Mouse (Mus musculus) midbrain, postnatal 0 days (tissue): Measurements from ENCODE around the gene Fndc3b. TPM values are rescaled to one million over a fixed set of nuclear protein-coding genes. Genes with fewer than 3 reads are reported as not detected.

Experiments
- ATAC-seq: fragments of 200-750 bp; cut with Nextera tagmentation; 2 replicates; pipeline ENCODE4 v1.8.0; 2017; ENCODE audit warnings: moderate number of reproducible peaks, mild to moderate bottlenecking, moderate TSS enrichment, moderate library complexity; ENCODE audit not compliant: low FRiP score
- DNase-seq: peaks from one replicate; pipeline ENCODE4 v3.0.0-alpha.2; 2015; ENCODE audit warnings: low spot score
- H3K27ac ChIP-seq: fragments of 300-500 bp; sonication (generic); 2 replicates; pipeline ENCODE4 v1.5.1; 2014; ENCODE audit warnings: low read depth, mild to moderate bottlenecking, low read length, mixed read lengths
- H3K27me3 ChIP-seq: fragments of 300-500 bp; sonication (generic); 2 replicates; pipeline ENCODE4 v1.6.1; 2014; ENCODE audit warnings: low read length, control low read depth, mixed read lengths; ENCODE audit not compliant: insufficient read depth
- H3K36me3 ChIP-seq: fragments of 300-500 bp; sonication (generic); 2 replicates; pipeline ENCODE4 v1.6.1; 2014; ENCODE audit warnings: low read length, control low read depth, mixed read lengths; ENCODE audit not compliant: insufficient read depth
- H3K4me1 ChIP-seq: fragments of 300-500 bp; sonication (generic); 2 replicates; pipeline ENCODE4 v1.6.1; 2014; ENCODE audit warnings: mild to moderate bottlenecking, control low read depth, antibody characterized with exemption, low read length, mixed read lengths; ENCODE audit not compliant: insufficient read depth
- H3K4me2 ChIP-seq: fragments of 300-500 bp; sonication (generic); 2 replicates; pipeline ENCODE4 v1.6.1; 2014; ENCODE audit warnings: low read depth, mild to moderate bottlenecking, low read length, mixed read lengths; ENCODE audit not compliant: poor library complexity, severe bottlenecking
- H3K4me3 ChIP-seq: fragments of 300-500 bp; sonication (generic); 2 replicates; pipeline ENCODE4 v1.5.1; 2014; ENCODE audit warnings: low read depth, mild to moderate bottlenecking, low read length, moderate library complexity
- H3K9ac ChIP-seq: fragments of 300-500 bp; sonication (generic); replicated peaks from 2 replicates; pipeline ENCODE4 v1.6.1; 2014; ENCODE audit warnings: mild to moderate bottlenecking, low read length, moderate library complexity, mixed read lengths; ENCODE audit not compliant: poor library complexity, severe bottlenecking
- H3K9me3 ChIP-seq: fragments of 300-500 bp; sonication (generic); 2 replicates; pipeline ENCODE4 v1.6.1; 2016; ENCODE audit warnings: low read length, control low read depth
- CTCF ChIP-seq: IDR thresholded peaks from 2 replicates; pipeline ENCODE4 v1.5.1; 2016; ENCODE audit warnings: antibody characterized with exemption, mild to moderate bottlenecking
- WGBS: fragments of 180-500 bp; shearing (Covaris S2); extraction: QIAGEN DNeasy Blood & Tissue Kit; methylation state at CpG from one replicate; pipeline ENCODE4 v1.1.7; 2014; 5-methylcytosine and 5-hydroxymethylcytosine counted together
- polyA plus RNA-seq: library from polyadenylated mRNA; unstranded; fragments of >200 nt; fragmentation: Nextera tagmentation; extraction: Ambion mirVana; gene quantifications from 2 replicates; pipeline ENCODE4 v1.2.1, GENCODE M21; 2015
- total RNA-seq: library from RNA; depleted of rRNA; stranded (reverse); fragments of >200 nt; gene quantifications from 2 replicates; pipeline ENCODE4 v1.2.3, GENCODE M21; 2014

Gene Fndc3b
- total and polyA plus RNA-seq, 2 experiments from 2014 or later = 7.6 to 13.4 TPM

DNA sequence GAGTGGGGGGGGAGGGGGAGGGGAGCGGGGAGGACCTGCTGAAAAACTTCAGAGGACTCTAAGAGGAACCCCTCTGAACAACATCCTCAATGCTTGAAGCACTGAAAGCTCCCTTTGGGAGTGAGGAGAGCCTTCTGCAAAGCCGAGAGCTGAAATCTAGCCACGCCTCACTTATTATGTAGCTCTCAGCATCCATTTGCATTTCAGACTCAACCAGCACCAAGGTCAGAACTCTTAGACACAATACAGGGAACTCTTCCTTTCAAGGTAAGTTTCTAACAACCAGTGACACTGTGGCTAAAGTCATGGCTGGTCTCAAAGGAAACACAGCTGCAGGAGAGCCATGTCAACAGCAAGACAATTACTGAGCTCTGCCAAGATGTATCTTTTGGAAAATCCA lies 169.9 kb downstream of the Fndc3b start:
- TF ChIP-seq CTCF = no peak
- no peak overlapping the region for H3K4me3 ChIP-seq
- H3K27ac ChIP-seq = no peak overlapping the region

DNA sequence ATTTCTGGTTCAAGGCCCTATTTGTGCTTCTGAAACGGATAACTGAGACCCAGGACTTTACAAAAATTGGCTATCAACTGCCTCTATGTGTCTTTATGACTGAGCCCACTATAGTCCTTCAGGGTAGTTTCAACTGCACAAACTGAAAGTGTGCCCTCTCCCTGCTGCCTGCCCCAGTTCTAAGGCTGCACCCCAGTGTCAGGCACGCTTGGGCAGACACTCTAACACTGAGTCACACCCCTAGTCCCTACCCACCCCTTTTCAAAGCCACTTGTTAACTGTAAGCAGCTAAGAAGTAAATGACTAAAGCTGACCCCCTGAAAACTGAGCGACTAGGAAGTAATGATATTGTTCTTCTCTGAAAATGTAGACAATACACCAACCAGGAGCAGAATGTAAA lies 176.9 kb downstream of the Fndc3b start:
- H3K4me3 ChIP-seq = no peak overlapping the region
- H3K9ac ChIP-seq = no peak overlapping the region
- no peak overlapping the region for H3K4me2 ChIP-seq
- TF ChIP-seq CTCF = no peak
- WGBS = 68% methylated on average over 3 of the region's 3 CpGs
- H3K9me3 ChIP-seq = no peaks in the 10 kb centered on the region
- no peak for DNase-seq
- H3K27ac ChIP-seq = no peak overlapping the region
- H3K27me3 ChIP-seq = no peaks in the 10 kb centered on the region
- no peaks in the 10 kb centered on the region for H3K4me1 ChIP-seq
- no peak for ATAC-seq
- H3K36me3 ChIP-seq = peaks cover 4% of the 10 kb centered on the region; the same call in 1 of the 2 replicates

More for the DNA sequence above, 169.9 kb downstream of the Fndc3b start:
- Histone ChIP-seq H3K36me3 (peaks cover 5% of the 10 kb centered on the region; the same call in 1 of the 2 replicates), H3K4me2 (no peak overlapping the region), H3K9me3 (no peaks in the 10 kb centered on the region), H3K27me3 (no peaks in the 10 kb centered on the region), H3K4me1 (no peaks in the 10 kb centered on the region), H3K9ac (no peak overlapping the region)
- ATAC-seq (no peak), DNase-seq (no peak)
- WGBS = 74% methylated on average over 3 of the region's 3 CpGs

DNA sequence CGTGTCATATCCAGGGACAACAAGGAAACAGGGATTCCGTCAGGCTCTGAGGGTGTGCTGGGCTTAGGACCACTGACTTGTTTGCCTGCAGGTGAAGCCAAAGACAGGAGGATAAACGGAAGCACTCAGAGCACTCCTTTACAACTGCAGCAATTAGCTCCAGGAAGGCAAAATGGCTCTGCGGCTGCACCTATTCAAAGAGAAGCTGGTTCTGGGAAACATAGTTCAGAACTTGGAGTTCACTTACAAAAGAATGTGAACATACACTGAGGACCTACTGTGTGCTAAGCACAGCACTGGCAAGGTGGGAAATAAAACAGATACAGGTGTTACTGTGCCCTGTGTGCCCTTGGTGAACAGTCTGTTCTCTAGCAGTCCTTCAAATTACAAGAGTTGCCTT lies 177.4 kb downstream of the Fndc3b start:
- no peak for ATAC-seq
- H3K27ac ChIP-seq = no peak overlapping the region
- no peaks in the 10 kb centered on the region for H3K9me3 ChIP-seq
- H3K36me3 ChIP-seq = peaks cover 4% of the 10 kb centered on the region; the same call in 1 of the 2 replicates
- H3K4me2 ChIP-seq = no peak overlapping the region
- no peak overlapping the region for H3K9ac ChIP-seq
- no peaks in the 10 kb centered on the region for H3K4me1 ChIP-seq
- no peak for TF ChIP-seq CTCF
- no peak overlapping the region for H3K4me3 ChIP-seq
- no peaks in the 10 kb centered on the region for H3K27me3 ChIP-seq
- DNase-seq = no peak
- WGBS = 92% methylated on average over 4 of the region's 4 CpGs

DNA sequence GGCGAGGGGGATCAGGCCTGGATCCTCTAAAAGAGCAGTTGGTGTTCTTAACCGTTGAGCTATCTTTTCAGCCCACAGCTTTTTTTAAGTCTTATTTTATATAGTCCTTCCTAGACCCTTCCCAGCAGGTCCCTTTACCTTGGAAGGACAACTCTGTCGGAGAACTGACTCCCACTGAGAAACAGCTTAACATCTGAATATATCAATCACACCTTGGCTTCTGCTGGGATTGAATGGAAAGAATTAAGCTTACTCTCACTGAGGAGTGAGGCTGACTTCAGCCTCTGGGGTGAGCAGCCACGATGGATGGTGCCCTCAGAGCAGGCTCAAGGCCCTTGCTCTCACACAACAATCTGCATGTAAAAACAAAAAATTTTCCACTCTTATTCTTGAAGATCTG lies 179.1 kb downstream of the Fndc3b start:
- 50% methylated on average over 4 of the region's 4 CpGs for WGBS
- Histone ChIP-seq H3K36me3 (peaks cover 4% of the 10 kb centered on the region; the same call in 1 of the 2 replicates), H3K27ac (no peak overlapping the region), H3K4me1 (no peaks in the 10 kb centered on the region), H3K9me3 (no peaks in the 10 kb centered on the region), H3K27me3 (no peaks in the 10 kb centered on the region), H3K9ac (no peak overlapping the region), H3K4me3 (no peak overlapping the region), H3K4me2 (no peak overlapping the region)
- DNase-seq (no peak), ATAC-seq (no peak)
- TF ChIP-seq CTCF = no peak

DNA sequence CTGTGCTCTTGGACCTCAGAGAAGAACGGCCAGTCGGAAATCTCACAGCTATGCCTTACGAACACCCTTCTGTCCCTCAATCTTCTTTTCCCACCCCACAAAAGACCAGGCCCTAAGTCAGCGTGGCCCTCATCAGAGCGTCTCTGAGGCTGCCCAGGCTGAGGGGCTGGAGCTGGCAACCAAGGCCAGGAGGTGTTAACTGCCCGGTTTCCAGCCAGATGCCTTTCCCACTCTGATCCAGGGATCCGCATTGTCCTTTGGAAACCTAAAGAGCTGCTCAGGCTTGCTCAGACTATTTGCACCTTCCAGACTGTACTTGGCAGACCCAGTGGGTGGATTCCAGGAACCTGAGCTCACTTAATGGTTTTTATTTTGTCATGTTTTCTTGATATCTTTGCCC lies 180.7 kb downstream of the Fndc3b start:
- H3K9me3 ChIP-seq = no peaks in the 10 kb centered on the region
- ATAC-seq (no peak), DNase-seq (no peak)
- H3K4me2 ChIP-seq = no peak overlapping the region
- no peaks in the 10 kb centered on the region for H3K27me3 ChIP-seq
- H3K27ac ChIP-seq = no peak overlapping the region
- WGBS = 74% methylated on average over 7 of the region's 7 CpGs
- H3K9ac ChIP-seq = no peak overlapping the region
- no peaks in the 10 kb centered on the region for H3K4me1 ChIP-seq
- no peaks in the 10 kb centered on the region for H3K36me3 ChIP-seq
- no peak for TF ChIP-seq CTCF
- no peak overlapping the region for H3K4me3 ChIP-seq

DNA sequence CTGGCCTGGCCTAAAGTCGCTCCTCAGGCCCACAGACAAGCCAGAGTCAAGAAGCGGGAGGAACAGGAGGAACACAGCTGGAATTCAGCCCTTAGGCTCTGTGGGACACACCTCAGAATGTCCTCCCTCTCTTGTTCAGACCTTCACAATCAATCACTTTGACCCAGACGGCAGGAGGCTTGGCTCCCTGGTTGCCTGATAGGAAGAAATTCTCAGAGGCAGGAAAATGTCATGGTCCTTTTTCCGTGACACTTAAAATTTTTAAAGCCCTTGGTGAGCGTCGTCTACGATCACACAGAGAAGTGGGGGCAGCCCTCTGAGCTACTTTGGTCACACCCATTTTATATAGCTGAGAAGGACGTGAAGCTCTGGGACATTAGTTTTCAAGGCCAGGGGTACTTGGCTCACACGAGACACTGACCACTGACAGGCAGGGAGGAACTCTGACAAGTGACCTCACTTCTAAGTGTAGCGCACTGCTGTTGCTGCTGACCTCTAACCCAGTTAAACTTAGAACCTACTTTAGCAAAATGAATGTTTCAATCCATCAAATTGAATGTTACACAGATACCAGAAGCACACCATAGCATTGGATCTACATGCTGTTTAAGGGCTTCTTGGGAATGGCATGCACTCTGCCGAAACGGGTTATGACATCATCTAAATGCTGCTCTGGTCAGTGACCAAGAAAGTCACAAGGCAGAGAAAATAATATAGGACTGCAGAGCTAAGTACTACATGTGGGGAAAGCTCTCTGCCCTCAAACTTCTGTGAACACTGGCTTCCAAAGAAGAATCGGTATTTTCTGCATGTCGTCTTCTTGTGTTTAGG lies 181.7 kb downstream of the Fndc3b start:
- Histone ChIP-seq H3K27me3 (no peaks in the 10 kb centered on the region), H3K4me3 (no peak overlapping the region), H3K9me3 (no peaks in the 10 kb centered on the region), H3K27ac (no peak overlapping the region), H3K36me3 (no peaks in the 10 kb centered on the region), H3K4me1 (no peaks in the 10 kb centered on the region), H3K4me2 (no peak overlapping the region), H3K9ac (no peak overlapping the region)
- no peak for TF ChIP-seq CTCF
- DNase-seq (no peak), ATAC-seq (no peak)
- WGBS = 85% methylated on average over 14 of the region's 14 CpGs
